Mouse (Mus musculus) megakaryocyte, embryonic 14.5 days (primary cell): ENCODE results near the gene Snrnp35. TPM values are rescaled to one million over a fixed set of nuclear protein-coding genes. Genes with fewer than 3 reads are reported as not detected.
A peak's percentile ranks its signal among the peaks of the same experiment; 100 is the strongest.
"Not testable (repeated sequence)": the region's sequence is repeated elsewhere in the genome, so short reads cannot be mapped to it uniquely, and the experiment has no call there.

Source experiments
- H3K27me3 ChIP-seq: replicated peaks from 2 replicates; pipeline ENCODE3; 2012; ENCODE audit warnings: inconsistent platforms
- H3K36me3 ChIP-seq: replicated peaks from 2 replicates; pipeline ENCODE3; 2012; ENCODE audit warnings: low read length, inconsistent platforms, mixed read lengths
- H3K4me1 ChIP-seq: 2 replicates; pipeline ENCODE4 v1.6.1; 2012; ENCODE audit warnings: inconsistent platforms
- H3K4me3 ChIP-seq: replicated peaks from 2 replicates; pipeline ENCODE3; 2012; ENCODE audit warnings: moderate library complexity, mild to moderate bottlenecking, inconsistent platforms
- H3K9me3 ChIP-seq: 2 replicates; pipeline ENCODE4 v1.6.1; 2012; ENCODE audit warnings: inconsistent platforms
- FLI1 ChIP-seq: IDR thresholded peaks from 2 replicates; pipeline ENCODE4 v1.6.1; 2012; ENCODE audit warnings: low read length, inconsistent platforms, mixed read lengths
- GATA1 ChIP-seq: IDR thresholded peaks from 3 replicates; pipeline ENCODE4 v1.6.1; 2012; ENCODE audit warnings: mixed read lengths, low read length, inconsistent platforms, borderline replicate concordance
- polyA plus RNA-seq: library from polyadenylated mRNA; stranded (reverse); fragments of >175 nt; gene quantifications from 2 replicates; pipeline ENCODE4 v1.2.3, GENCODE M21; 2012; ENCODE audit warnings: low replicate concordance; ENCODE audit not compliant: insufficient read depth

Snrnp35 gene
- polyA plus RNA-seq, 1 experiment, result 27.1 TPM

- Histone ChIP-seq H3K9me3 (no peaks in the 10 kb centered on the region), H3K4me1 (peaks cover 78% of the 10 kb centered on the region), H3K27me3 (no peaks in the 10 kb centered on the region), H3K36me3 (peaks cover 40% of the 10 kb centered on the region), H3K4me3 (peak overlapping the region; percentile 94)
- TF ChIP-seq FLI1, result no peak
- no peak for TF ChIP-seq GATA1
These were observed 37.2 kb upstream of the Snrnp35 start for GRCm38 (mm10) chr5:124445621-124446293.

DNA sequence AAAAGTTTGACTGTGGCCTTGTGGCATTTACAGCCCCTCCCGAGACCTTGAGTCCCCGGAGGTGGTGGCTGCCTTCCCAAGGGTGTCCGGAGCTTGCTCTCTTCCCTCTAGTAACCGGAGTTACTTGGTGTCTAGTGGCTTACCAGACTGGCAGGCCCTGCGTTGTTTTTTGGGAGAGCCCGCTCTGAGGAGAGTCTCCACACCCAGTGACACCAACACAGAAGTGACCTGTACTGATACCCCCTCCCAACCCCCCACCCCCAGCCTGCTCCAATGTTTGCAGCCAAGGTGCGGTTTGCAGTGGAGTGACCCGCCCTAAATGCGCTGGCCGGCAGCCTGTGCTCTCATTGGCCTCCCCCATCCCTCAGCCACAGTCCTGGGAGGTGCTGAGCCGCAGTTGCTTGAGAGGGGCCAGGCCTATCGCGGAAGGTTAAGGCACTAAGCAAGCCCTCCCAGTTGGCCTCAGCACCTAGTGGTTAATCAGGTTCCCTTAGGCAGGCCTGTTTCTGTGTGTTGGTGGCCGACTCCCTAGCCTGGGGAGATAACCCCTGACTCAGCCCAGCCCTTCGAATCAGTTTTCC is 36.5 kb upstream of the Snrnp35 start:
- no peaks in the 10 kb centered on the region for H3K27me3 ChIP-seq
- H3K36me3 ChIP-seq, result peaks cover 46% of the 10 kb centered on the region
- no peaks in the 10 kb centered on the region for H3K9me3 ChIP-seq
- H3K4me1 ChIP-seq, result peaks cover 75% of the 10 kb centered on the region
- peak overlapping the region; percentile 94 for H3K4me3 ChIP-seq
- no peak for TF ChIP-seq FLI1
- TF ChIP-seq GATA1, result no peak

DNA sequence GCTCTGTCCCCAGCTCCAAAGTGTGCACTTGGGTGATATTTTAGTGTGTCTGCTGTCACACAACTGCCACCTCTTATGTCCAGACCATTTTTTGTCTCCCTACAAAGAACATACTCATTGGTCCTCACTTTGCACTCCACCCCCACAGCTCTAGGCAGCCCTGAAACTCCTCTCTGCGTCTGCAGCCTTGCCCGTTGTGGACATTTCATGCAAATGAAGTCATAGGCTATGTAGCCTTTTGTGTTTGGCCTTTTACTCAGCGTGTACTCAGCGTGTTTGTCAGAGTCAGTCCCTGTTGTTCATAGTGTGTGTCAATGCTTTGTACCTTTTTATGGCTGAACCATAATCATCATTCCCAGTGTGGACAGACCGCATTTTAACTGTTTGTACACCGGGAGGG is 33.4 kb upstream of the Snrnp35 start:
- Histone ChIP-seq H3K9me3 (no peaks in the 10 kb centered on the region), H3K27me3 (no peaks in the 10 kb centered on the region), H3K4me3 (no peak overlapping the region), H3K4me1 (peaks cover 69% of the 10 kb centered on the region), H3K36me3 (peaks cover 76% of the 10 kb centered on the region)
- no peak for TF ChIP-seq GATA1
- no peak for TF ChIP-seq FLI1

- H3K36me3 ChIP-seq, result peaks cover 81% of the 10 kb centered on the region
- H3K9me3 ChIP-seq, result no peaks in the 10 kb centered on the region
- TF ChIP-seq FLI1 (no peak), GATA1 (no peak)
- H3K27me3 ChIP-seq, result no peaks in the 10 kb centered on the region
- peaks cover 70% of the 10 kb centered on the region for H3K4me1 ChIP-seq
- no peak overlapping the region for H3K4me3 ChIP-seq
These were observed 32.9 kb upstream of the Snrnp35 start for GRCm38 (mm10) chr5:124450051-124450450.

DNA sequence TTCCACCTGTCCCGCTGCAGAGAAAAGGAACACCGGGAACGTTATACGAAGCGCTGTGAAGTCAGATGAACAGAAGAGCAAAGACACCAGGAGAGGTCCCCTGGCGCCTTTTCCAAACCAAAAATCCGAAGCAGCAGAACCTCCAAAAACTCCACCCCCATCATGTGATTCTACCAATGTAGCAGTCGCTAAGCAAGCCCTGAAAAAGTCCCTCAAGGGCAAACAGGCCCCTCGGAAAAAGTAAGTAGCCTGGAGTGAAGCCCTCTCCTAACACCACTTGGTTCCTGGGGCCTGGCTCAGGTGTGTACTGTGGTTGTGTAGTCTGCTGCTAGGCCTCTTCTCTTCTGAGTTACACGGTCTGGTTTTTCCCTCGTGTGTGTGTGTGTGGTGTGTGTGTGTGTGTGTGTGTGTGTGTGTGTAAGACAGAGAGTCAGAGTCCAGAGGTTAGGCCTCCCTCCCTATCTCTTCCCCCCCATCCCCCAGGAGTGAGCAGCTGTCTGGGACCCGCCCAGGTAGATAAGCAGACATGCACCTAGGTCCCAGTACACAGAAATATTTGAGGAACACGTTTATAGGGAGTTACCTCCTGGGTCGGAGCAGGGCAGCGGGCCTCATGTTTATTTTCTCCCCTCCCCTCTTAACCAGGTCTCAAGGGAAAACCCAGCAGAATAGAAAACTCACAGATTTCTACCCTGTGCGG is 32.1 kb upstream of the Snrnp35 start:
- Histone ChIP-seq H3K4me3 (no peak overlapping the region), H3K4me1 (peaks cover 77% of the 10 kb centered on the region), H3K36me3 (peaks cover 87% of the 10 kb centered on the region)

GRCm38 (mm10) chr5:124452494-124453228 is 30.3 kb upstream of the Snrnp35 start:
- H3K4me1 ChIP-seq, result peaks cover 68% of the 10 kb centered on the region
- no peak for TF ChIP-seq GATA1
- no peak for TF ChIP-seq FLI1
- peaks cover 97% of the 10 kb centered on the region for H3K36me3 ChIP-seq
- no peaks in the 10 kb centered on the region for H3K27me3 ChIP-seq
- H3K4me3 ChIP-seq, result no peak overlapping the region
- no peaks in the 10 kb centered on the region for H3K9me3 ChIP-seq

More for the DNA sequence above, 32.1 kb upstream of the Snrnp35 start:
- Histone ChIP-seq H3K27me3 (no peaks in the 10 kb centered on the region), H3K9me3 (no peaks in the 10 kb centered on the region)
- TF ChIP-seq GATA1, result no peak
- no peak for TF ChIP-seq FLI1

GRCm38 (mm10) chr5:124453339-124454081 is 29.4 kb upstream of the Snrnp35 start:
- TF ChIP-seq GATA1 (no peak), FLI1 (no peak)
- H3K9me3 ChIP-seq, result no peaks in the 10 kb centered on the region
- H3K4me3 ChIP-seq, result no peak overlapping the region
- peaks cover 61% of the 10 kb centered on the region for H3K4me1 ChIP-seq
- H3K27me3 ChIP-seq, result no peaks in the 10 kb centered on the region
- H3K36me3 ChIP-seq, result peaks cover 97% of the 10 kb centered on the region

- Histone ChIP-seq H3K9me3 (no peaks in the 10 kb centered on the region), H3K4me1 (peaks cover 56% of the 10 kb centered on the region), H3K27me3 (no peaks in the 10 kb centered on the region), H3K4me3 (no peak overlapping the region), H3K36me3 (peaks cover 97% of the 10 kb centered on the region)
- TF ChIP-seq GATA1 (no peak), FLI1 (no peak)
These were observed 28.9 kb upstream of the Snrnp35 start for GRCm38 (mm10) chr5:124454082-124454419.

DNA sequence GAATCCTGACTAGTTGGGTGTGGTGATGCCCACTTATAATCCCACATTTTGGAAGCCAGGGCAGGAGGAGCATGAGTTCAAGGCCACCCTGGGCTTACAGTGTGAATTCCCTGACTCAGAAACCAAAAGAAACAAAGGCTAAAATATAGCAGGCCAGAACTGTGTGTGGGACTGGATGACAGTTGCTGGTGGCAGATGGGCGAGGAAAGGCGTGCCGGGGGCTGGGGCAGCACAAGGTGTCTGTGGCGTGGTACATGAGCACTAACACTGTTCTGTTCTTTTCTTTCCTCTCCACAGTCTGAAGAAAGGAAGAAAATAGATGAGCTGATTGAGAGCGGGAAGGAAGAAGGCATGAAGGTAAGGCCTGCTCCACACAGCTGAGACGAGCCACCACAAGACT is 26.2 kb upstream of the Snrnp35 start:
- Histone ChIP-seq H3K4me3 (no peak overlapping the region), H3K27me3 (no peaks in the 10 kb centered on the region), H3K4me1 (peaks cover 43% of the 10 kb centered on the region), H3K9me3 (no peaks in the 10 kb centered on the region), H3K36me3 (peaks cover 92% of the 10 kb centered on the region)
- TF ChIP-seq GATA1, result no peak
- no peak for TF ChIP-seq FLI1

DNA sequence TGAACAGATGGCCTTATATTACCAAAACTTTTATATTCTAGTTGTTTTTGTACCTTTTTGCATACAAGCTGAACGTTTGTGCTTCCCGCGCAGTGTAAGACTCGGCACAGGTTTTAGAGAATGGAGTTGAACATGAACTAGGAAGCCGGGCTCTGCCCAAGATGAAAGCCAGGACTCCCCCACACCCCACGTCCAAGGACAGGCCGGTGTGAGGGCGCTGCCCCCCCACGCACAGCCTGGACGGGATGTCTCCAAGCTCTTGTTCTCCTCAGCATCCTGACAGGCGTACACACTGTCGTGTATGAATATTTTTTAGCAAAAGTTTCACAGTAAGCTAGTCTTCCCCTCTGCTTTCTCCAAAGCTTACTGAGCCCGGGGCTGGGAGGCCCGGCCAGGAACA is 22.0 kb upstream of the Snrnp35 start:
- not testable (repeated sequence) for H3K4me1 ChIP-seq, H3K9me3 ChIP-seq, H3K4me3 ChIP-seq, H3K27me3 ChIP-seq
- peaks cover 92% of the 10 kb centered on the region for H3K36me3 ChIP-seq
